Mouse (Mus musculus) layer of hippocampus, adult 18-20 months (tissue): ENCODE results near the gene Dimt1. TPM values are rescaled to one million over a fixed set of nuclear protein-coding genes. Genes with fewer than 3 reads are reported as not detected.
"Not testable (repeated sequence)": the region's sequence is repeated elsewhere in the genome, so short reads cannot be mapped to it uniquely, and the experiment has no call there.

ENCODE experiments used
- DNase-seq, 2 experiments: peaks; one replicate each; pipeline ENCODE4 v3.0.0; 2022; ENCODE audit warnings: low spot score in 2 of 2
- total RNA-seq, 2 experiments: library from RNA; stranded (reverse); gene quantifications; 2 replicates each; pipeline ENCODE4 v1.2.3; 2021

Gene Dimt1
- total RNA-seq, 2 experiments from 2014 or later, result 20.9 to 21.6 TPM

DNA sequence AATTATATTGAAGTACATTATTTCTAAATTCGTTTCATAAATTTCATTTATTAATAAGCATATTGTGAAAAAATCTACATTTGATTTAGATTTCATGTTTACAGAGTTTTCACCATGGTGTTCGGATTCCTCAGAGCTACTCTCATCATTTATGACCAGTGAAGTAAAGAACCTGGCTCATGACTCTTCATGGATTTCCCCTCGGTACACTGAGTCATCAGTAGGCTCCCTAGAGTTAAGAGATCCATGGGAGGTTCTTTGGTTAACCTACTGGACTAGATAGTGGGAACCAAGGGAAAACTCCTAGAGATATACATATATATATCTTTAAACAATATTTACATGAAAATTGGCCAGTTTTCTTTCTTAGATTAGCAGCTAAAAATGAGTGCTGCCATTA, 13.6 kb downstream of the Dimt1 start:
- DNase-seq, result no peak

DNA sequence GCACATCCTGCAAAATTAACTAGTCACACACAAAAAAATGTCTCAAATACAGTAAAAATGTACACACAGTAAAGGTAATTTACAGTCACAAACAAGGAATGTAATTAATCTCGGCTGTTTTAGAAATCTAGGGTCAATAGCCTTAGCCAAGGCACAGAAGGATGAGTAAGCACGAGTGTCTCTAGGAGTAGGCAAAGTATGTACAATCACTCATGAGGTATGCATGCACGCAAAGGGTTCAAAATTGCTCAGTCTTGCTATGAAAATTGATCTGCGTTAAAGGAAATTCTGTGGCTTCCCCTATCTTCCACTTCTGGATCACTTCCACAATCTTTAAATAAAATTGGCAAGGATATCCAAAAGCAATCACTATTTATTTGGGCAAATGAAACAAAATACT, 14.6 kb downstream of the Dimt1 start:
- DNase-seq, result no peak

DNA sequence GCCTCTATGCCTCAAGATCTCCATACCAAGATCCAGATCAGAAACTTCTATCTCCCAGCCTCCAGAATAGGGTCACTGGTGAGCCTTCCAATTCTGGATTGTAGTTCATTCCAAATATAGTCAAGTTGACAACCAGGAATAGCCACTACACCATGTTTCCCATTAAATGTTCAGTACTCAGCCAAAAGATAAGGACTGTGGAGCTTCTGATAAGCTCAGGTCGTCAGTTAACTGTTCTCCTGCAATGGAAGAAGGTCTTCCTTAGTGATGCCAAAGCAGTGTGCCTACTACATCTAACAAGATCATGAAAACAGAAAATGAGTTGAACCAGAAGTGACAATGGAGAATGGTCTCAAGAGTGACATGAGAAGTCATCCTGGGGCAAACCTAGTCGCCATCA, 50.0 kb downstream of the Dimt1 start:
- no peak for DNase-seq

DNA sequence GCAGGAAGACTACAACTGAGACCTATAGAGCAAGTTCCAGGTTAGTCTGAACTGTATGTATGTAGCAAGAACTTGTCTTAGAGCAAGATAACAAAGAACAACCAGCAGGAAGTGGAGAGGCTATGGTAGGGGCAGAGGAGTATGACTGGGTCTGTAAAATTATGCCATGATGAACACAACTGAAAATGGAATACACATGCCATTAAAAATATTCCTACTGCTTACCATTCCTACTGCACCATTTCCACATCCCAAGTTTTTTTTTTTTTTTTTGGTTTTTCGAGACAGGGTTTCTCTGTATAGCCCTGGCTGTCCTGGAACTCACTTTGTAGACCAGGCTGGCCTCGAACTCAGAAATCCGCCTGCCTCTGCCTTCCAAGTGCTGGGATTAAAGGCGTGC, 50.6 kb downstream of the Dimt1 start:
- not testable (repeated sequence) for DNase-seq

DNA sequence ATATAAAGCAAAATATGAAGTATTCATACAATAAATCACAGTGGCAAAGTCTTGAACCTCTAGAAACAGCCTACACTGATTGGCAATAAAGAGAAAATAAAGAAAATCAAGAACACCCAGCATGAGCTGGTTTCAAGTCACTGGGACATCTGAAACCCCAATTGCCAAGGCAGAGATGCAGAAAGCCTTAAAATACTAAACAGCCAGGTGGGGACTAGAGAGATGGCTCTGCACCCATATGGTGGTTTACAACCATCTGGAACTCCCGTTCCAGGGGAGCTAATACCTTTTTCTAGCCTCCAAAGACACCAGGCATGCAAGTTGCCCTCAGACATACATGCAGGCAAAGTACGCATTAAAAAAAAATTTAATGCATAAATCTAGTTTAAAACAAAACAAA, 51.1 kb downstream of the Dimt1 start:
- no peak for DNase-seq

DNA sequence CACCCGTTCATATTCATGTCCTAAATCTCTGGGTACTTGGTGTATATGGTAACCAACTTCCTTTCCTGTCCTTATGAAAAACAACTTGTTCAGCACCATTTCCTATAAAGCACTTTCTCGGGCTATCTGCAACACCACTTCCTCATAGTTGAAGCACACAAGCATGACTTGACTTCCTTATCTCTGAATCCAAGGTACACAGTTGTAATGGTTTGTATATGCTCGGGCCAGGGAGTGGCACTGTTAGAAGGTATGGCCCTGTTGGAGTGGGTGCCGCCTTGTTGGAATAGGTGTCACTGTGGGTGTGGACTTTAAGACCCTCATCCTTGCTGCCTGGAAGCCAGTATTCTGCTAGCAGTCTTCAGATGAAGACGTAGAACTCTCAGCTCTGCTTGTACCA, 51.7 kb downstream of the Dimt1 start:
- DNase-seq, result no peak

DNA sequence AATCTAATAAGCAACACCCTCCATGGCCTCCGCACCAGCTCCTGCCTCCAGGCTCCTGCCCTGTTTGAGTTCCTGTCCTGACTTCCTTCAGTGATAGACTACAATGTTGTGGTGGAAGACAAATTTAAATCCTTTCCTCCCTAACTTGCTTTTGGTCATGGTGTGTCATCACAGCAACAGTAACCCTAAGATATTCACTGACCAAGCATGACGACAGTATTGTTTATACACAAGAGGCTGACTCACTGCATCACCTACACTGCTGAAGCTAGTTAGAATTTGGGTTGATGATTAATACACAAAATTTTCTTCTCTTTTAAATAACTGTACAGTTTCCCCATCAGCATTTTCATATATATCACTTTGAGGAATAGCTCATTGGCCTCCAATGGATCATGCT, 56.3 kb downstream of the Dimt1 start:
- DNase-seq, result no peak

DNA sequence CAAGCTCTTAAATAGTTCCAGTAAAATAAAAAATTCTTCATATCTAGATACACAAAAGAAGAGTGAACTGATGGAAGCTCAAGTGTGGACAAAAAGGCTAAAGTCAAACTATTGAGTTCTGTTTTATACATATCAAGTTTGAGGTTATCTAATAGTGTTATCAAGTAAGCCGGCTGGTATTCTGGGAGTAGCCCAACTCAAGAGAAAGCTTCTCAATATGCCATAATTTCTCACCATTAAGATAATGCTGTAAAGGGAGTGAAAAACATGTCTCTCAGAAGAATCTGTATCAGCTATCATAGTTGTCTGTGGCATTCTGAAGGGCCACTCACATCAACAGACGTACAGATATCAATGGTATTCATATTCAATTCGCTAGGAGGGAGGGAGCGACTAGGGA, 61.2 kb downstream of the Dimt1 start:
- no peak for DNase-seq

Other genes with a start within 250 kb of the Dimt1 start
- 10 to 100 TPM; 59.9 to 61.5 TPM for gene Ipo11, start 10.2 kb upstream of the Dimt1 start, total RNA-seq
- 100 to 1,000 TPM; 101 to 118 TPM for gene Kif2a, start 75.0 kb downstream of the Dimt1 start, total RNA-seq